Mouse (Mus musculus) heart, postnatal 25 days (tissue): ENCODE measurements at regions not wholly inside any gene's neighbourhood (a gene's known extent, or its start where the extent isn't known, plus 50 kb on each side); places are given as distances from the start of the nearest gene placed in this dataset.

Experiments
- DNase-seq: peaks from one replicate; pipeline ENCODE4 v3.0.0; 2022; ENCODE audit warnings: low spot score
- intact Hi-C: fragments of 180-260 bp; cut with DNase I; formaldehyde crosslinking; loops from one replicate; pipeline ENCODE4 v1.15.1; 2025

DNA sequence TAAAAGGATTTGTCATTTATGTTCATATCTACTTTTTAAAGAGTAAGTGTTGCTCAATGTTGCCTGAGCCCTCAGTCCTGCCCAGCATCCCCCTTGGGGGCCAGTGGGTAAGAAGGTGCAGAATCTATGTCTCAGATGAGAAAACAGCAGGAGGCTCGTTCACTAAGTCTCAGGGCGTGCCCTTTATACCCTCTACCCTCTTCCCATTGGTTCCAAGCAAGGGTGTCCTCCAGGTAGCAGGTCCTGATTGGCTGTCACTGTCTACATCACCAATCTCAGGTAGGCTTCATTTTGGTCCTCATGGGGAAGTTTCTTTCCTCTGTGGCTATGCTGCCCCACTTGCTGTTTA lies 420.3 kb downstream of the Basp1 start:
- intact Hi-C loops: no loop called here

GRCm38 (mm10) chr15:24992665-24993324 lies 420.8 kb downstream of the Basp1 start:
- no peak for DNase-seq
- intact Hi-C loops: no loop called here

More for the DNA sequence above, 420.3 kb downstream of the Basp1 start:
- DNase-seq: no peak

DNA sequence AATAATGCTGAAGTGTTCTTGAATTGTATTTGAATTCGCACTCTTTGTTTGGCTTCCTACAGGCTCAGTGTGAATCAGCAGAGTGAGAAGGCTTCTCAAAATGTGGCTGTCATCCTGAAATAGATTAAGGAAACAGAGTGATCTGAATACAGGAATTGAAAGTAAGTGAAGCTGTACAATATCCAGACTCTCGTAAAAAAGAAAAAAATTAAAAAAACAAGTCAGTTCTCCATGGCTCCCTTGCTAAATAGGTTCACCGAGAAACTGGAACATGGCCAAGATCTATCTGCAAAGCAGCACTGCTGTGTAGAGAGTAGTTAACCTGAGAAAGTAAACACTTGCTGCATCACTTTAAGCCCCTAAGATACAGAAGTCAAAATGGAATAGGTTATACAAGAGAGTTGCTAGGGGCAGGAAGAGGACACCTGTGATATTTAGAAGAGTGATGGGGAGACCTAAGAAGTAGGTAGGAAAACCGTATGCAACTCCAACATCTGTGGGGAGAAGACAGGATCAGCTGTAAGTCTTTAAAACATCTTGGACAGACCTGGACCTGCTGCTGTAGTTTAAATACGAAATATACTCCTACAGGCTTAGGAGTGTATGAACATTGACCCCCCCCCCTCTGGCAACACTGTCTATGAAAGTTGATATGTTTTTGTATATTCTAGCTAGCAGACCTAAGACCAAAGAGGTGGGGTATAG lies 423.3 kb downstream of the Basp1 start:
- intact Hi-C loops: no loop called here
- no peak for DNase-seq

DNA sequence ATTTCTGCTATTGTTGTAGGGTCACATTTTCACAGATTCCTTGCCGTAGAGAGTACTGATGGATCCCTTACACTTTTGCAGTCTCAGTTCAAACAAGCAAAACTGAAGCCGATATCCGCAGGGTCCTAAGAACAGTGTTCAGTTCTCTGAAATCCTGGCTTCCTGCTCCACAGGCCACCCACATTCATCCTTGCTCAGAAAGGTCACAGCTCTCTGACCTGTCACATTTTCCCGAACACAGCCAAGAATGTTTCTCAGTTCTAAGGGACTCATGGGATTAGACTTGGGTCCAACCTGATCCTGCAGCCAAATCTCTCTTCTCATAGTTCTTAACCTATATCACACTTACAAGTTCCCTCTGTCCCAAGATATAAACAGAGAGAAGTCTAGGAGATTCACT lies 432.7 kb downstream of the Basp1 start:
- DNase-seq: no peak

DNA sequence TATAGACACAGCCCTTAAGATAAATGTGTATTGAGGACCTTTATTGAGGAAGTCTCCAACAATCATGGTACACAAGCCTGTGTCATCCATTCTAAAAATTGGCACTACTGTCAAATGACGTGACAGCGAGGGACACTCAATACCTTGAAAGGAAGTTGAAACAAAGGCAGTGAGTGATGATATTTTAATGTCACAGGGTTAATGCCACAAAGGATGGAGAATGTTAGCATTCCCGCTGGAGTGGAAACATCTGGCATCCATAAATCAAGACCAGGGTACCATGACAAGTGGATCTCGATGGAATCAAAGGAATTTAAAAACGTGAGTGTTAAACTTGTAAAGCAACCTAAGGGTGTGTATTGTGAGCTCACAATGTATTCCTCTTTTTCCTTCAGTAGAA lies 441.5 kb downstream of the Basp1 start:
- intact Hi-C loops: no loop called here
- no peak for DNase-seq

More for the DNA sequence above, 432.7 kb downstream of the Basp1 start:
- intact Hi-C loops: no loop called here

- no peak for DNase-seq
Measured at GRCm38 (mm10) chr15:24969391-24969812, 444.2 kb downstream of the Basp1 start.

DNA sequence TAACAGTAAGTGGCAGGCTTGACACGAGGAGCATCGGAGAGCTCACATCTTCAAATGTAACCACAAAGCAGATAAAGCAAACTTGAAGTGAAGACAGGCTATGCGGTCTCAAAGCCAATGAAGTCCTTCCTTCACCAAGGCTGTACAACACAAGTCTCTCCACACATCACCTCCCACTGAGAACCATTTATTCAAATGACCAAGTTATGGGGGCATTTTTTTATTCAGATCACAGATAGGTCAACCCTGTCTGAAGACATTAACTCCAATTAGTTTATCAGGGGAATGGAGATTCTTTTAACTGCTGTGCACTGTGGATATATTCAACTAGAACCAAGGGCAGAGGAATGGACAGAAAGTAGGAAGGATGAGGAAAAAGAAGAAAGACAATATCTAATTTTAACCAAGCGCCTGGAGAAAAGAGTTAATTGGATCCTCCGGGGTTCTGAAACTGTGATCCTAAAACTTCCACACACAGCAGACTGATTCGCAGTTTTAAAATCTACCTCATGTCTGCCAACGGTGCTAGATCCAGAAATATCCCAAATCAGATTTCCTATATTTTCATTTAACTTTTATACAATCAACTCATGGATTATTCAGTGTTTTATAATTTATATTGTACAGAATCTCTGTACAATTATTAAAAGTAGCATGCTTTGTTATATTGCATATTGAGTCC lies 444.8 kb downstream of the Basp1 start:
- intact Hi-C loops: no loop called here
- DNase-seq: no peak

More at GRCm38 (mm10) chr15:24969391-24969812, 444.2 kb downstream of the Basp1 start:
- intact Hi-C loops: no loop called here

- intact Hi-C loops: no loop called here
- DNase-seq: no peak
Measured at GRCm38 (mm10) chr15:24929742-24930141, 483.8 kb downstream of the Basp1 start.

GRCm38 (mm10) chr15:24911866-24912265 lies 501.7 kb downstream of the Basp1 start:
- DNase-seq: no peak
- intact Hi-C loops: no loop called here

DNA sequence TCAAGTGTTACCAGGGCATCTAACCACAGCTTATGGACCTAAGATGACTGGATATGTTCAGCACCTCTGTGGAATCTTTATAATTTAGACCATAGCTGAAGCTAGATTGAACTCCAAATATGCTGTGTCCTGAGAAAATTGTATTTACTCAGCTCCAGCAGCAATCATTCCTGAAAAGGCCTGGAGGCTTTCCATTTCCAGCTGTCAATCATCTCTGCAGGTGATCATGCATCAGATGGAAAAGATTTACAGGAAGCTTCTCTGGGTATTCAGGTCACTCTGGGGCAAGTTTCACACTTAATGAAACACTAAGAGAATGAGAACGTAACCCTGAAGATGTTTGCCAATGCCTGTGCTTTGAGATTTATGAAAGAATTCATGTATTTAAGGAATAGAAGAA lies 502.1 kb downstream of the Basp1 start:
- intact Hi-C loops: no loop called here
- DNase-seq: no peak

DNA sequence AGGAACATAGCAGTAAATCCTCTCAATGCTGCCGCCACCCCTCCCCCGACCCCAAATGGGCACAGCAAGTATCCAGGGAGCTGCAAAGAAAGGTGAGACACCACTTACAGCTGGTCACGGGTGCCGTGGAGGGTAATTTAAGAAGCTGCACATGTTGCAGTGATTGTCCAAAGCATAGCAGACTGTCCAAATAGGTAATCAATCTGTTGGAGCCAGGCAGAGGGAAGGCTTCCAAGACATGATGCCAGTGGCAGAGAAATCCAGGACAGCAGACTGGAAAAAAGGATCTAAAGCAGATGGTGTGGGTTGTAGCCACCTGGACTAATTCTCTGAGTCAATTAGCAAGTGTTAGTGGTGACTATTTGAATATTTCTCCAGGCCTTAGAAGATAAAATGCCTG lies 506.6 kb downstream of the Basp1 start:
- intact Hi-C loops: no loop called here
- DNase-seq: no peak

DNA sequence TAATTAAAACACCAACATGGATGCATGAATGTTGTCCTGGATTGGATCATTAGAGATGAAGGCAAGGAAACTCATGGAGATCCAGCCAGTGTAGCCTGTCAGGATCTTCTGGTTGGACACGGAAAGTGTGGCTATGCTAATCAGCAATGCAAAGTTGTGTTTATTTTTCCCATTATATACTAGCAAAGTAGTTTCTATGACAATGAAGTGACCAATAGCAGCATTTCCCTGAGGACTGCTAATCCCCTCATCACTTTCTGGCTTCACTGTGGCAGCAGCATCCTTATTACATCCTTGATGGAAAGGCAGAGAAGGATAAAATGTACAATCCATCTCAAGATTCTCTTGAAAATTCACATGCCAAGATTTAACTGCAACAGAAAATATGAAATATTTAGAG lies 534.7 kb downstream of the Basp1 start:
- intact Hi-C loops: no loop called here
- DNase-seq: no peak

- intact Hi-C loops: no loop called here
- DNase-seq: no peak
Measured at GRCm38 (mm10) chr15:24877711-24878598, 535.6 kb downstream of the Basp1 start.

DNA sequence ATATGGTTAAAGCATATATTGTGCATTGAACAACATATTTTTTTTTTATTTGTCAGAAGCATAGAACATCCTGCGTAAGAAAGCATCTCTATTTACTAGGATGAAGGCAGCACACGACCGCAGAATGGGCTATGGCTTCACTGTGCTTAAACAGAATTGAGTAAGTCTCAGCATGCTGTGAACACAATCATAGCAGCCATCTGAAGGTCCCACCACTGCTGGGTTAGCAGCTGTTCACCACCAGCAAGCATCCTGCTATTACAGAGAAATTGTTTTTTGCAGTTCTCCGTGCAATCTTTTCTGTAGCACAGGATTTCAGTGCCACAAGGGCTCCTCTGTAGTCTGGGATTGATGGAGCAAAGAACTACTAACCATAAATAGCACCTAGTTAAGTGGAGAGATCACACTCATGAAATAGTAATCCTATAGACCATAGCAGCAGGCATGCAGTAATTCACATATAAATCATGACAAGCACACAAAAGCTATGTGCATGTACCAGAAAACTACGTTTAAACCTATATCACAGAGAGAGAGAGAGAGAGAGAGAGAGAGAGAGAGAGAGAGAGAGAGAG lies 537.3 kb downstream of the Basp1 start:
- no peak for DNase-seq
- intact Hi-C loops: no loop called here

DNA sequence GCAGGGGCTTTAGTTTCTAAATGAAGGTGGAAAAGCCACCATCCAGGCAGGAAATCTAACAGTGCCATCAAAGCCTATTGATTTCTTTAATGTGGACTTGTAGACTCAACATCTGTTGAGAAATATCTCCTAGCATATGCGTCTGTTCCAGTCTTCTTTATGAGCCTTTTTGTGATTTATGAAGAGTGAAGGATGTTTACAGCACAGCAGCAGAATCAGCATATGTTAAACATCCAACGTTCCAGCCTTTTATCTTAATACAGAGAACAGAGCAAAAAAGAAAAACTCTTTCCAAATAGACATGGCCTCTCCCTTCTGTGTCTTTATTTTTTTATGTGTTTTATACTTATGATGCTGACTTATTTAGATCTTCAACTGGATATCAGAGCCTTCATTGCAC lies 573.3 kb downstream of the Basp1 start:
- intact Hi-C loops: no loop called here
- DNase-seq: no peak

GRCm38 (mm10) chr15:24838390-24838789 lies 575.2 kb downstream of the Basp1 start:
- DNase-seq: no peak
- intact Hi-C loops: no loop called here

- intact Hi-C loops: no loop called here
- DNase-seq: no peak
Measured at GRCm38 (mm10) chr15:24827881-24828280, 585.7 kb downstream of the Basp1 start.

GRCm38 (mm10) chr15:24827259-24827658 lies 586.3 kb downstream of the Basp1 start:
- intact Hi-C loops: no loop called here
- no peak for DNase-seq

- intact Hi-C loops: no loop called here
- no peak for DNase-seq
Measured at GRCm38 (mm10) chr15:24796836-24797235, 616.7 kb downstream of the Basp1 start.

GRCm38 (mm10) chr15:24793381-24793780 lies 620.2 kb downstream of the Basp1 start:
- intact Hi-C loops: no loop called here
- no peak for DNase-seq
